Mouse (Mus musculus): Measurements from ENCODE around the gene Golph3. TPM values are rescaled to one million over a fixed set of nuclear protein-coding genes. Genes with fewer than 3 reads are reported as not detected.

The Golph3 gene
- polyA plus RNA-seq, 1 experiment = 55.4 TPM

GRCm38 (mm10) chr15:12279816-12280215 lies 41.4 kb upstream of the Golph3 start:
- Histone ChIP-seq H3K4me3 (no peak overlapping the region), H3K27me3 (ENCODE audit: control insufficient read depth, insufficient read depth, insufficient read length) (no peaks in the 10 kb centered on the region), H3K79me2 (ENCODE audit: control insufficient read depth, insufficient read depth) (no peaks in the 10 kb centered on the region), H3K36me3 (ENCODE audit: control insufficient read depth, insufficient read depth) (no peaks in the 10 kb centered on the region), H3K4me2 (ENCODE audit: low read depth) (no peak overlapping the region), H3ac (ENCODE audit: control insufficient read depth, insufficient read length) (no peak overlapping the region)
- TF ChIP-seq CEBPB (IDR thresholded peaks at IDR 0.05; ENCODE audit: insufficient read depth, poor library complexity, severe bottlenecking) (no peak), E2F4 (IDR thresholded peaks at IDR 0.05; ENCODE audit: insufficient read depth) (no peak), SRF (IDR thresholded peaks at IDR 0.05; ENCODE audit: control insufficient read depth, insufficient read length, low read depth) (no peak), USF1 (IDR thresholded peaks at IDR 0.05; ENCODE audit: low read depth) (no peak), POLR2AphosphoS2 (IDR thresholded peaks at IDR 0.05; ENCODE audit: insufficient read length, low read depth) (no peak), TCF12 (IDR thresholded peaks at IDR 0.05; ENCODE audit: insufficient read depth, poor library complexity, severe bottlenecking) (no peak), MYOD1 (IDR thresholded peaks at IDR 0.05; ENCODE audit: control insufficient read depth in 1 of 3, insufficient read length in 2 of 3, low read depth in 2 of 3) (no peak), MYOG (IDR thresholded peaks at IDR 0.05; ENCODE audit: control insufficient read depth in 1 of 3, insufficient read depth in 1 of 3, insufficient read length in 2 of 3, low read depth in 2 of 3) (no peak), TCF3 (IDR thresholded peaks at IDR 0.05; ENCODE audit: insufficient read length, low read depth) (no peak)

DNA sequence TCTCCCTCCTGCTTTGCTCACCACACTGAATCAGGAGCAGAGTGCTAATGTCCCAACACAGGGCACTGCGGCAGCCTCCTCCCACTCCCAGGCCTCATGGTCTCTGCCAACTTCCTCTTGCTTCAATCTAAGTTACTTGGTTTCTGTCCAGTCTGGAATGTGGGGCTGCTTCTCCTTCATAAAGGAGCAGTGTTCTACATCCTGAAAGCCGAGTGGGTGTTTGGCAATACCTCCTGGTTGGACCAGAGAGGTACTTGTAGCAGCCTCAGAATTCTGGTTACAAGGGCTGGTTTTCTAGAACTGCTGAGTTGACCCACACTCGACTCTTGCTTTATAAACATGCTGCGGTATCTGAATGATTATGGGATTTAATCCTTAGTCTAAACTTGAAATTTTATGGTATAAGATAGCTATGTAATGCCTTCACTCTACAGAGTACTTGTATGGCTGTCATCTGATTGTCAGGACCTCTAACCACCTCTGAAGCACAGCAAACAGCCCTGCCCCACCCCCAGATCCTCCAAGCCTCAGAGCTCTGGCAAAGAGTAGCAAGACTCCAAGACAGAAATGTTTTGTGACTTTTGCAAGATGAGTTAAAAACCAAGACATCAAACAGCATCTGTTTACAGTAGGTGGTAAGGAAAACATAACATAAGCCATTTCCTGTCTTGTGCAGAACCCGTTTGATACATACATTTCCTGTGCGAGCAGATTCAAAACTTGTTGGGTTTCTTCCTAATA lies 36.3 kb upstream of the Golph3 start:
- Histone ChIP-seq H3K27me3 (ENCODE audit: control insufficient read depth, insufficient read depth, insufficient read length) (peaks cover 3% of the 10 kb centered on the region), H3K4me2 (ENCODE audit: low read depth) (no peak overlapping the region)
- no peak for TF ChIP-seq TCF3 (IDR thresholded peaks at IDR 0.05; ENCODE audit: insufficient read length, low read depth)
- TF ChIP-seq CEBPB (IDR thresholded peaks at IDR 0.05; ENCODE audit: insufficient read depth, poor library complexity, severe bottlenecking) = no peak
- no peak for TF ChIP-seq E2F4 (IDR thresholded peaks at IDR 0.05; ENCODE audit: insufficient read depth)
- no peak for TF ChIP-seq MYOD1 (IDR thresholded peaks at IDR 0.05; ENCODE audit: control insufficient read depth in 1 of 3, insufficient read length in 2 of 3, low read depth in 2 of 3)
- no peak for TF ChIP-seq POLR2AphosphoS2 (IDR thresholded peaks at IDR 0.05; ENCODE audit: insufficient read length, low read depth)
- no peak for TF ChIP-seq MAX (IDR thresholded peaks at IDR 0.05; ENCODE audit: low read depth)
- no peak for TF ChIP-seq SRF (IDR thresholded peaks at IDR 0.05; ENCODE audit: control insufficient read depth, insufficient read length, low read depth)
- TF ChIP-seq MYOG (IDR thresholded peaks at IDR 0.05; ENCODE audit: control insufficient read depth in 1 of 3, insufficient read depth in 1 of 3, insufficient read length in 2 of 3, low read depth in 2 of 3) = no peak
- no peak for TF ChIP-seq POLR2A (IDR thresholded peaks at IDR 0.05; ENCODE audit: insufficient read length, low read depth)

GRCm38 (mm10) chr15:12285535-12285809 lies 35.8 kb upstream of the Golph3 start:
- no peaks in the 10 kb centered on the region for H3K79me2 ChIP-seq (ENCODE audit: control insufficient read depth, insufficient read depth)
- H3ac ChIP-seq (ENCODE audit: control insufficient read depth, insufficient read length) = no peak overlapping the region
- TF ChIP-seq SRF (IDR thresholded peaks at IDR 0.05; ENCODE audit: control insufficient read depth, insufficient read length, low read depth) = no peak
- no peak for TF ChIP-seq POLR2A (IDR thresholded peaks at IDR 0.05; ENCODE audit: insufficient read length, low read depth)
- TF ChIP-seq REST (IDR thresholded peaks at IDR 0.05; ENCODE audit: insufficient read depth, insufficient read length) = no peak
- no peak for TF ChIP-seq USF1 (IDR thresholded peaks at IDR 0.05; ENCODE audit: low read depth)
- no peak for TF ChIP-seq MYOD1 (IDR thresholded peaks at IDR 0.05; ENCODE audit: control insufficient read depth in 1 of 3, insufficient read length in 2 of 3, low read depth in 2 of 3)
- TF ChIP-seq TCF12 (IDR thresholded peaks at IDR 0.05; ENCODE audit: insufficient read depth, poor library complexity, severe bottlenecking) = no peak
- TF ChIP-seq MAX (IDR thresholded peaks at IDR 0.05; ENCODE audit: low read depth) = no peak
- TF ChIP-seq POLR2AphosphoS2 (IDR thresholded peaks at IDR 0.05; ENCODE audit: insufficient read length, low read depth) = no peak
- TF ChIP-seq TCF3 (IDR thresholded peaks at IDR 0.05; ENCODE audit: insufficient read length, low read depth) = no peak
- no peak for TF ChIP-seq MYOG (IDR thresholded peaks at IDR 0.05; ENCODE audit: control insufficient read depth in 1 of 3, insufficient read depth in 1 of 3, insufficient read length in 2 of 3, low read depth in 2 of 3)
- no peak for TF ChIP-seq E2F4 (IDR thresholded peaks at IDR 0.05; ENCODE audit: insufficient read depth)
- no peak for TF ChIP-seq CEBPB (IDR thresholded peaks at IDR 0.05; ENCODE audit: insufficient read depth, poor library complexity, severe bottlenecking)
- H3K4me2 ChIP-seq (ENCODE audit: low read depth) = no peak overlapping the region
- peaks cover 3% of the 10 kb centered on the region for H3K27me3 ChIP-seq (ENCODE audit: control insufficient read depth, insufficient read depth, insufficient read length)
- no peak overlapping the region for H3K4me3 ChIP-seq
- no peaks in the 10 kb centered on the region for H3K36me3 ChIP-seq (ENCODE audit: control insufficient read depth, insufficient read depth)

More for the DNA sequence above, 36.3 kb upstream of the Golph3 start:
- no peak overlapping the region for H3K4me3 ChIP-seq
- no peak overlapping the region for H3ac ChIP-seq (ENCODE audit: control insufficient read depth, insufficient read length)
- H3K36me3 ChIP-seq (ENCODE audit: control insufficient read depth, insufficient read depth) = no peaks in the 10 kb centered on the region
- H3K79me2 ChIP-seq (ENCODE audit: control insufficient read depth, insufficient read depth) = no peaks in the 10 kb centered on the region

DNA sequence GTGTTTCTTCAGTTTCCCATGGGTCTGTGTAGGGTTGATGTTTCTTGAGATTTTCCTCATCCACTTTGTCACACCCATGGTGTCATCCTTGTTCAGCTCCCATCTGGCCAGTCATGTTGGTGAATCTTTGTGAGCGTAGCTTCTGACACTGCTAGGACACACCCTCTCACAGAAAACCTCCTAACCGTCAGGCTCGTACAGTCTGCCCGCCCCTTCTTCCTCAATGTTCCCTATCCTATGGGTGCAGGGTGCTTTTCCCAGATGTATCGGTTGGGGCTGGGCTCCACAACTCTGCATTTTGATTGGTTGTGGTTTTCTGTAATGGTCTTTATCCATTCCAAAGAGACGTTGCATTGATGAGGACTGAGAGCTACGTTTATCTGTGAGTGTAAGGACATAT lies 30.9 kb upstream of the Golph3 start:
- Histone ChIP-seq H3K36me3 (ENCODE audit: control insufficient read depth, insufficient read depth) (no peaks in the 10 kb centered on the region), H3K27me3 (ENCODE audit: control insufficient read depth, insufficient read depth, insufficient read length) (peaks cover 7% of the 10 kb centered on the region), H3K79me2 (ENCODE audit: control insufficient read depth, insufficient read depth) (no peaks in the 10 kb centered on the region), H3K4me3 (no peak overlapping the region), H3ac (ENCODE audit: control insufficient read depth, insufficient read length) (no peak overlapping the region), H3K4me2 (ENCODE audit: low read depth) (no peak overlapping the region)
- TF ChIP-seq REST (IDR thresholded peaks at IDR 0.05; ENCODE audit: insufficient read depth, insufficient read length) (no peak), CEBPB (IDR thresholded peaks at IDR 0.05; ENCODE audit: insufficient read depth, poor library complexity, severe bottlenecking) (no peak), POLR2A (IDR thresholded peaks at IDR 0.05; ENCODE audit: insufficient read length, low read depth) (no peak), MAX (IDR thresholded peaks at IDR 0.05; ENCODE audit: low read depth) (no peak), SRF (IDR thresholded peaks at IDR 0.05; ENCODE audit: control insufficient read depth, insufficient read length, low read depth) (no peak), USF1 (IDR thresholded peaks at IDR 0.05; ENCODE audit: low read depth) (no peak), MYOD1 (IDR thresholded peaks at IDR 0.05; ENCODE audit: control insufficient read depth in 1 of 3, insufficient read length in 2 of 3, low read depth in 2 of 3) (no peak), MYOG (IDR thresholded peaks at IDR 0.05; ENCODE audit: control insufficient read depth in 1 of 3, insufficient read depth in 1 of 3, insufficient read length in 2 of 3, low read depth in 2 of 3) (no peak), POLR2AphosphoS2 (IDR thresholded peaks at IDR 0.05; ENCODE audit: insufficient read length, low read depth) (no peak), TCF12 (IDR thresholded peaks at IDR 0.05; ENCODE audit: insufficient read depth, poor library complexity, severe bottlenecking) (no peak), TCF3 (IDR thresholded peaks at IDR 0.05; ENCODE audit: insufficient read length, low read depth) (no peak), E2F4 (IDR thresholded peaks at IDR 0.05; ENCODE audit: insufficient read depth) (no peak)

Data from myocyte (in vitro differentiated cells).